Mouse (Mus musculus): ENCODE data around the gene Rapgef3.
A peak's percentile ranks its signal among the peaks of the same experiment; 100 is the strongest.

Rapgef3 gene

GRCm38 (mm10) chr15:97720026-97720675 lies 47.6 kb downstream of the Rapgef3 start:
- no peak for DNase-seq (ENCODE audit: low spot score)

GRCm38 (mm10) chr15:97719494-97719893 lies 48.3 kb downstream of the Rapgef3 start:
- DNase-seq (ENCODE audit: low spot score), result no peak

- DNase-seq (ENCODE audit: low spot score), result no peak
Observed at GRCm38 (mm10) chr15:97718535-97719155, 49.1 kb downstream of the Rapgef3 start.

- peak; percentile 47 for DNase-seq (ENCODE audit: low spot score)
Observed at GRCm38 (mm10) chr15:97717861-97718534, 49.8 kb downstream of the Rapgef3 start.

- no peak for DNase-seq (ENCODE audit: low spot score)
Observed at GRCm38 (mm10) chr15:97716782-97717181, 51.0 kb downstream of the Rapgef3 start.

- no peak for DNase-seq (ENCODE audit: low spot score)
Observed at GRCm38 (mm10) chr15:97715734-97716133, 52.0 kb downstream of the Rapgef3 start.

GRCm38 (mm10) chr15:97715083-97715482 lies 52.7 kb downstream of the Rapgef3 start:
- DNase-seq (ENCODE audit: low spot score), result no peak

- no peak for DNase-seq (ENCODE audit: low spot score)
Observed at GRCm38 (mm10) chr15:97712546-97712945, 55.2 kb downstream of the Rapgef3 start.

- no peak for DNase-seq (ENCODE audit: low spot score)
Observed at GRCm38 (mm10) chr15:97710906-97711305, 56.9 kb downstream of the Rapgef3 start.

- DNase-seq (ENCODE audit: low spot score), result peak; percentile 79
Observed at GRCm38 (mm10) chr15:97705211-97706050, 62.3 kb downstream of the Rapgef3 start, which contains the start of gene Rpap3. Gene Rpap3, minus strand, starts transcription at chr15:97705825.

- DNase-seq (ENCODE audit: low spot score), result no peak
Observed at GRCm38 (mm10) chr15:97696616-97697015, 71.2 kb downstream of the Rapgef3 start.

All from layer of hippocampus, adult 11-12 months (tissue).